Mouse (Mus musculus): ENCODE results near the gene Nckap5. TPM values are rescaled to one million over a fixed set of nuclear protein-coding genes. Genes with fewer than 3 reads are reported as not detected.

Nckap5 gene
- total and polyA plus RNA-seq, 3 experiments = not detected

DNA sequence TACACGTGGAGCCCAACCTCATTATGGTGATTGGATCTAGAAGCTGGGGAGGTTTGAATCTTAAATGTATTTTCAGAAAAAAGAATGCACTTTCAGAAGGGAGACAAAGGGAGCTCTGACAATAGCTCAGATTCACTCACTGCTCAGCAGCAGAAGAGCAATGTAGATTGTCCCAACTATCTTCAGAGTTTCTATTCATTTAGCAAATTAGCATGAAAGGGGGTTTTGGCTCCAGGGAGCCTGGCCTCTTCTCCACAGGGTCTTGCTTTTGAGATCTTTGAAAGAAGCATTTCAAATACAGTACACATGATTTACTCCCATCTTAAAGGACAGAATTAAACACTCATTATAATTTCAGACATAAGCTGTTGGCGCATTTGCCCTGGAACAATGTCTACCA is 662.5 kb downstream of the Nckap5 start:
- H3K4me1 ChIP-seq (ENCODE audit: control insufficient read depth in 1 of 2, insufficient read depth in 2 of 2, low read length in 2 of 2) = no peaks in the 10 kb centered on the region
- no peak overlapping the region for H3K9ac ChIP-seq (ENCODE audit: control insufficient read depth, low read depth, low read length, poor library complexity, severe bottlenecking)
- TF ChIP-seq MAZ (IDR thresholded peaks at IDR 0.05; ENCODE audit: low read depth, low read length) = no peak
- TF ChIP-seq MYC (IDR thresholded peaks at IDR 0.05; ENCODE audit: low read depth, low read length) = no peak
- TF ChIP-seq MEF2A (IDR thresholded peaks at IDR 0.05; ENCODE audit: extremely low read depth, insufficient replicate concordance, low read depth, low read length, poor library complexity, severe bottlenecking) = no peak
- no peak for TF ChIP-seq POLR2AphosphoS2 (IDR thresholded peaks at IDR 0.05; ENCODE audit: low read length)
- no peak for TF ChIP-seq ZKSCAN1 (IDR thresholded peaks at IDR 0.05; ENCODE audit: low read depth, low read length)
- TF ChIP-seq ZNF384 (IDR thresholded peaks at IDR 0.05; ENCODE audit: low read depth, low read length) = no peak
- TF ChIP-seq ZC3H11A (IDR thresholded peaks at IDR 0.05; ENCODE audit: low read depth, low read length) = no peak
- TF ChIP-seq CHD1 (IDR thresholded peaks at IDR 0.05; ENCODE audit: low read depth, low read length) = no peak
- TF ChIP-seq CHD2 (IDR thresholded peaks at IDR 0.05; ENCODE audit: low read length) = no peak
- no peak for TF ChIP-seq JUND (IDR thresholded peaks at IDR 0.05; ENCODE audit: low read depth, low read length)
- no peaks in the 10 kb centered on the region for H3K9me3 ChIP-seq (replicated peaks; ENCODE audit: insufficient read depth, low read length)
- H3K27me3 ChIP-seq (ENCODE audit: control insufficient read depth in 1 of 2, insufficient read depth in 2 of 2, low read length in 2 of 2) = no peaks in the 10 kb centered on the region
- no peaks in the 10 kb centered on the region for H3K79me2 ChIP-seq (ENCODE audit: control insufficient read depth, insufficient read depth, low read length, poor library complexity)
- DNase-seq (ENCODE audit: low read depth, low spot score) = no peak
- no peak overlapping the region for H3K4me3 ChIP-seq (ENCODE audit: control insufficient read depth in 1 of 2, insufficient read depth in 1 of 2, low read depth in 2 of 2, low read length in 2 of 2)
- no peaks in the 10 kb centered on the region for H3K36me3 ChIP-seq (ENCODE audit: control insufficient read depth in 1 of 2, insufficient read depth in 2 of 2, low read length in 2 of 2)
- H3K27ac ChIP-seq (ENCODE audit: control insufficient read depth, low read depth, low read length) = no peak overlapping the region

GRCm38 (mm10) chr1:126167546-126167945 is 663.1 kb downstream of the Nckap5 start:
- Histone ChIP-seq H3K27me3 (ENCODE audit: control insufficient read depth in 1 of 2, insufficient read depth in 2 of 2, low read length in 2 of 2) (no peaks in the 10 kb centered on the region), H3K79me2 (ENCODE audit: control insufficient read depth, insufficient read depth, low read length, poor library complexity) (no peaks in the 10 kb centered on the region), H3K9ac (ENCODE audit: control insufficient read depth, low read depth, low read length, poor library complexity, severe bottlenecking) (no peak overlapping the region), H3K9me3 (replicated peaks; ENCODE audit: insufficient read depth, low read length) (no peaks in the 10 kb centered on the region), H3K36me3 (ENCODE audit: control insufficient read depth in 1 of 2, insufficient read depth in 2 of 2, low read length in 2 of 2) (no peaks in the 10 kb centered on the region), H3K27ac (ENCODE audit: control insufficient read depth, low read depth, low read length) (no peak overlapping the region), H3K4me1 (ENCODE audit: control insufficient read depth in 1 of 2, insufficient read depth in 2 of 2, low read length in 2 of 2) (no peaks in the 10 kb centered on the region), H3K4me3 (ENCODE audit: control insufficient read depth in 1 of 2, insufficient read depth in 1 of 2, low read depth in 2 of 2, low read length in 2 of 2) (no peak overlapping the region)
- no peak for DNase-seq (ENCODE audit: low read depth, low spot score)
- TF ChIP-seq MYB (IDR thresholded peaks at IDR 0.05; ENCODE audit: low read depth, low read length) = no peak
- TF ChIP-seq CTCF (IDR thresholded peaks at IDR 0.05 in 2 of 3, conservative IDR thresholded peaks at IDR 0.05 in 1 of 3; ENCODE audit: control insufficient read depth in 1 of 3, insufficient read depth in 1 of 3, low read depth in 2 of 3, low read length in 3 of 3, poor library complexity in 1 of 3, severe bottlenecking in 1 of 3) = no peak

GRCm38 (mm10) chr1:126159287-126159686 is 671.3 kb downstream of the Nckap5 start:
- Histone ChIP-seq H3K4me1 (ENCODE audit: control insufficient read depth in 1 of 2, insufficient read depth in 2 of 2, low read length in 2 of 2) (no peaks in the 10 kb centered on the region), H3K9me3 (replicated peaks; ENCODE audit: insufficient read depth, low read length) (no peaks in the 10 kb centered on the region), H3K79me2 (ENCODE audit: control insufficient read depth, insufficient read depth, low read length, poor library complexity) (no peaks in the 10 kb centered on the region), H3K27ac (ENCODE audit: control insufficient read depth, low read depth, low read length) (no peak overlapping the region), H3K4me3 (ENCODE audit: control insufficient read depth in 1 of 2, insufficient read depth in 1 of 2, low read depth in 2 of 2, low read length in 2 of 2) (no peak overlapping the region), H3K9ac (ENCODE audit: control insufficient read depth, low read depth, low read length, poor library complexity, severe bottlenecking) (no peak overlapping the region), H3K27me3 (ENCODE audit: control insufficient read depth in 1 of 2, insufficient read depth in 2 of 2, low read length in 2 of 2) (no peaks in the 10 kb centered on the region), H3K36me3 (ENCODE audit: control insufficient read depth in 1 of 2, insufficient read depth in 2 of 2, low read length in 2 of 2) (no peaks in the 10 kb centered on the region)
- DNase-seq (ENCODE audit: low read depth, low spot score) = no peak
- TF ChIP-seq BHLHE40 (IDR thresholded peaks at IDR 0.05; ENCODE audit: borderline replicate concordance, low read depth, low read length) (no peak), HCFC1 (IDR thresholded peaks at IDR 0.05; ENCODE audit: low read depth, low read length) (no peak), USF2 (IDR thresholded peaks at IDR 0.05; ENCODE audit: borderline replicate concordance in 1 of 2, insufficient read depth in 1 of 2, low read depth in 1 of 2, low read length in 2 of 2) (no peak), UBTF (IDR thresholded peaks at IDR 0.05; ENCODE audit: borderline replicate concordance, insufficient read depth, low read depth, low read length) (no peak), JUND (IDR thresholded peaks at IDR 0.05; ENCODE audit: low read depth, low read length) (no peak), GABPA (IDR thresholded peaks at IDR 0.05; ENCODE audit: low read depth, low read length) (no peak), ELF1 (IDR thresholded peaks at IDR 0.05; ENCODE audit: low read depth, low read length) (no peak), ZC3H11A (IDR thresholded peaks at IDR 0.05; ENCODE audit: low read depth, low read length) (no peak), NELFE (IDR thresholded peaks at IDR 0.05; ENCODE audit: low read depth, low read length) (no peak), RAD21 (IDR thresholded peaks at IDR 0.05; ENCODE audit: low read depth, low read length) (no peak), CHD2 (IDR thresholded peaks at IDR 0.05; ENCODE audit: low read length) (no peak), TAL1 (IDR thresholded peaks at IDR 0.05; ENCODE audit: low read length) (no peak)

Data from MEL (cell line).